Mouse (Mus musculus): ENCODE measurements at regions not wholly inside any gene's neighbourhood (a gene's known extent, or its start where the extent isn't known, plus 50 kb on each side); places are given as distances from the start of the nearest gene placed in this dataset.

- DNase-seq (ENCODE audit: low spot score in 2 of 2): no peak
Measured at GRCm38 (mm10) chr2:150063891-150064290, 72.6 kb downstream of the Zfp120 start.

DNA sequence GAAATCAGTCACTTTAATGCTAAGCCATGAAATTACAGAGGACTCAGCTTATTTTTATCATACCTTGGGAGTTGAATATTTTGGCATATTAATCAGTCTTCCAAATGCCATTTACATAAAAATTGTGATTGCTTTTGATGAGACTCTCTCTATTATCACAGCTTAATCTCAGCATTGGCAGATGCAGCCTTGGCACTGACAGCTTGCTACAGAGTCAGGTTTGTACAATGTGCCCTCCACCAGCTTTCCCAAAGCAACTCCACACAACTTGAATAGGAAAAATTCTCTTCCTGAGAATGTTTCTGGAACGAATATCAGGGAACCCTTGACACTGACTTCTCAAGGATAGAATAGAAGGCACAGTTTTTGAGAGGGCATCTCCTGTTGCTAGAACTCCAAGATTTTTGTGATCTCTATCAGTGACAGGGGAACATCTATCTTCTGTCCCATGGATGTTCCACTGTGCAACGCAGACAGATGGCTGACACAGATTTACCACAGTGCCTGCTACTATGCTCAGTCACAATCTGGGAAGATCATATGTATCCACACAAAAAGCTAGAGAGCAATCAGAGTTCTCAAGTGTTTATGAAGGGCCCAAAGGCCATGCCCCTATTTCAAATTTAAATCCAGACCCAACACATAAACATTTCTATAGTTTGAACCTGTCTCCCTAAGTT, 76.3 kb downstream of the Zfp120 start:
- peak; percentile 25 to 43 for DNase-seq (ENCODE audit: low spot score in 2 of 2)

DNA sequence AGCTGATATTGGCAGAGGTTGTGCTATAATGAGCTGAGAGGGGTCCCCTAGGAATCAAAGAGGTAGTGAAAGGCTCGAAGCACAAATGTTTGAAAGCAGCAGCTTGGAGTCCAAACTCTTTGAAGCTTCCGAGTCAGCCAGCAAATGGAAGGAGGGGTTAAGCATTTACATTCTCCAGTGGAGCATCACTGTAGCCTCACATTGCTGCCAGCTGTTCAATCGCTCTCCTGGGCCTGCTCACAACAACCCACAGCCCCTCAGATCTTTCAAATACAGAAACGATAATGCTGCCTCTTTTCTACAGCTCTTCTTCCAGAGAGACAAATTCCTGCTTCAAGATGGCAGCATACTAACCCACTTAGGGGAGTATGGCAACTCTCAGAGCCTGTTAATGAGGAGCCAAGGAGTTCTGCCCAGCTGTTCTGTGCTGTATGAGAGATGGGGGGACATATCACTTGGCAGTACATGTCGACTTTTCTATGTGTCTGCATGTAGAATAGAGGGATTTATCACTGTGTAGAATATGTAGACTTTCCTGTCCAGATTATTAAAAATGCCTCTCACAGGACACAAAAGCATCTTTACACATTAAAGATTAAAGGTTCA, 79.8 kb downstream of the Zfp120 start:
- no peak for DNase-seq (ENCODE audit: low spot score in 2 of 2)

Data from layer of hippocampus, postnatal 10 days (tissue).